Mouse (Mus musculus) megakaryocyte-erythroid progenitor cell, adult 5-6 weeks (primary cell): ENCODE results near the gene Fam222a. TPM values are rescaled to one million over a fixed set of nuclear protein-coding genes. Genes with fewer than 3 reads are reported as not detected.

ENCODE experiments used
- ATAC-seq: replicated peaks from 2 replicates; pipeline ENCODE4 v1.8.0; 2016; ENCODE audit warnings: mild to moderate bottlenecking, inconsistent platforms; ENCODE audit not compliant: severe bottlenecking, poor library complexity, low FRiP score, low TSS enrichment
- total RNA-seq, 2 experiments: library from RNA; stranded (forward) in 1 of 2; stranded (reverse) in 1 of 2; fragments of 200-1000, 215-1000 nt in 1 of 2; fragments of >200 nt in 1 of 2; fragmentation: Nextera tagmentation in 1 of 2; gene quantifications; 2 replicates each; pipeline ENCODE4 v1.2.3; 2014 to 2017

Fam222a gene
- total RNA-seq (2014; fragmentation: Nextera tagmentation) (1.2 TPM in 1 of 2 replicates, not detected in the other), total RNA-seq (2017) (0.08 TPM in 1 of 2 replicates, not detected in the other)

DNA sequence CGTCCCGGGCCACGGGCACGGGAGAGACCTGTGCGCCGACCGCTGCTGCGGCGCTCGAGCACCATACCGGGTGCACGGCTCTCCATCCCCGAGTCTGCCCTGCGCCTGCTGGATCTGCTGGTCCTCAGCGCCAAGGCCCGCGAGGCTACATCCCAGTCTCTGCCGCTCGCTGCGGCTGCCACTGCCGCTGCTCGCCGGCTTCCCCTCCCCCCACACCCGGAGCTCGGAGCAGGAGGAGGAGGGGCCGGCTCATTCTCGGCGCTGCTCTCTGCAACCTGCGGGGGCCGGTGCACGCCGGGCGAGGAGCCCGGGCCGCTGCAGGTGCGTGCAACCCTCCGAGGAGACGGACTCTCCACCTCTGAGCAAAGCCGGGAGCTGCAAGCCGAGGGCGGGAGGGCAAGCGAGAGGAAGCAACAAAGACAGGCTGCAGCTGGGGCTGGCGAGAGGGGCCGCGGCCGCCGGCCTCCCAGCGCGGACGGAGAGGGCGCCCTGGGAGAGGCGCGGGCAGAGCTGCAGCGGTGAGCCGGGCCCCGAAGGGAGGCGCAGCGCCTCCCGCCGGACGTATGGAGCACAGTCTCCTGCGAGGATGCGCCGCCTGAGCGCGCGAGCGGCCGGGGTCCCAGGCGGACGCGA, at the start of gene Fam222a:
Gene Fam222a (plus strand): TSS at position 452 of the 633 bp plus-strand sequence.
- ATAC-seq, result no peak

DNA sequence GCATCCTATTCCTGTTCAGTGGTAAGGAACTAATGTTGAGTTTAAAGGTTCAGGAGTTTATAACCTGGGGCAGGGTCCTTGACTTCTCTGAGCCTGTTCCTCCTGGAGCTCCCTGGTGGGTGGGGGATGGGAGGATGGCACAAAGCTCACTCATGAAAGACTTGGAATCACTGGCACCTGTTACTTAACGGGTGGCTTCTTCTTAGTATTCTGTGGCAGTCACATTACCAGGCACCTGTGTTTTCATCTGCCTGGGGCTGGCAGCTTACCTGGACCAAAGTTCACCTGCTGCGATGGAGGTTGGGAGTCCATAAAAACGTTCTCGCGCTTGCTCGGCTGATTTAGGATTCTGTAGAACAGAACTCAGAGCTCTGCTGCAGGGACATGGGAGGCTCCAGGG, 39.5 kb upstream of the Fam222a start:
- ATAC-seq, result no peak

DNA sequence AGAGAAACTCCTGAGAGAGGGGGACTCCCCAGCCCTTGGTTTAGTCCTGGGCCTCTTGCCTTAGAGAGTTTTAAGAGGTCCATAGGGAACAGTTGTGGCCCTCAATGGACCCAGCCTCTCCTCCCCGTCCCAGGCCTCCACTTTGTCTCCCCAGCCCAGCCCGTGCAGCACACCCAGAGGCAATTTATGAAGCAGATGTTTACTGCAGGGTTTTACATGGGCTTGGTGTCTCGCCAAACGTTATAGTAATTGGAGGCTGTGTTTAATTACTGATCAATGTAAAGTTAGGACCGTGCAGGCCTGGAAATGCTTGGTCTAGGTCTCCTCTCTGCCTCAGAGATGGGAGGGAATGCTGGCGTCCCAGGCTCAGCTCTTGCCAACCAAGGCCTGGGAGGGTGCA, 37.5 kb upstream of the Fam222a start:
- ATAC-seq, result no peak

DNA sequence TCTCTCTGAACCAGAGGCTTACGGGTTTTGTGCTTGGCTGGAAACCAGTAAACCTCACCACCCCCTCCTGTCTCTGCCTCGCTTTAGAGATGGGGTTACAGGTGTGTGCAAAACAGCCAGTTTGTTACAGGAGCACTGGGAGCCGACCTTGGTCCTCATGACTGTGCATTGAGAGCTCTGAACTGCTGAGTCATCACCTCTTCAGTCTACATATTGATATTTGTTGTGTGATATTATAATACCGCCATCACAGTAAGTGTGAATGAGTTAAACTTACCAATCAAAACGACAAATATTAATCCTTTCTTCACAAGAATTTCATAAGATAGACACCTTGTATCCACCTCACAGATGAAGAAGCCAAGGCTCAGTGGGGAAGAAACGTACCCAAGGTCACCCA, 35.8 kb upstream of the Fam222a start:
- ATAC-seq, result no peak

DNA sequence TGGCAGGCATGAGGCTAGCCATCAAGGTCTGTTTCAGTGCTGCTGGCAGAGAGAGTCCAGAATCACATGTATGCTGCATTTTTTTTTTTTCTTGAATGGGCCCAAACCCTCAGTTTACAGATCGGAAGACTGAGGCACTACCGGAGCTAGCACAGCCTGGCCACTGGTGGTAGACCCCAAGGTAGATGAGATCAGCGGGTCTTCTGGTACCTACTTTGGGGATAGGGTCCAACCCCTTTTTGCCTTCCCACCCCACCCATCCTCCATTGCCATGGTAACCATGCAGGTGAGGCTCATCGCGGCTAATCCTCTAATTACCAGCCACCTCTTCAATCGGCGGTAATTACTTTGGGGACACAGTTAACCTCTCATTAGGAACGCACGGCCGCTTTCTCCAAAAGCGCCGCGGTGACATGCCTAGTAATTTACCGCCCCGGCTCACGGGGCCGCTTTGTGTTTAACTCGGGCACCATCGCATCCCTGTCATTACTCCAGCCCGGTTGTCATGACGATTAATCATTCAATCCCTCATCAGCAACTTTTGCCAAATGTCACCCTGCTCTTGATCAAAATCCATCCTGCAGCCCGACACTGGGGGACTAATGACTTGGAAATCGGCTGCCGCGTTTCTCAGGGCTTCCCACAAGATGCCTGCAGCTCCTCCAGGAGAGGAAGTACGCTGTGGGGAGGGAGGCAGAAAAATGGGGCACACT, 30.4 kb upstream of the Fam222a start:
- no peak for ATAC-seq

DNA sequence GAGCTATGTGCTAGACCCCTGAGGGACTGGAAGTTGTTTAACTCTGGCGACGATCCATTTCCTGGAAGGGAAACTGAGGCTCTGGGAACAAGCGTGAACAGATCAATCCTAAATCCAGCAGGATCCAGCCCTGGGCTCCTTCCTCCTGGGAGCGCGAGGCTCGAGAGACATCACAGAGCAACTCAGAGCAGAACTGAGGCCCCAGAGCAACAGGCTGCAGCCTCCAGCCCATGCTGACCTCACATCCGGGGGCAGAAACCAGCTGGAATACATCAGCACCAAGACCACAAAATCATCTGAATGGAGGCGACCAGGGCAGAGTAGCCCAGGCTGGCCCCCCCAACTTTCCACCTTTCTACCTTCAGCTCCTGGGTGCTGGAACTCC, 29.8 kb upstream of the Fam222a start:
- ATAC-seq, result no peak

DNA sequence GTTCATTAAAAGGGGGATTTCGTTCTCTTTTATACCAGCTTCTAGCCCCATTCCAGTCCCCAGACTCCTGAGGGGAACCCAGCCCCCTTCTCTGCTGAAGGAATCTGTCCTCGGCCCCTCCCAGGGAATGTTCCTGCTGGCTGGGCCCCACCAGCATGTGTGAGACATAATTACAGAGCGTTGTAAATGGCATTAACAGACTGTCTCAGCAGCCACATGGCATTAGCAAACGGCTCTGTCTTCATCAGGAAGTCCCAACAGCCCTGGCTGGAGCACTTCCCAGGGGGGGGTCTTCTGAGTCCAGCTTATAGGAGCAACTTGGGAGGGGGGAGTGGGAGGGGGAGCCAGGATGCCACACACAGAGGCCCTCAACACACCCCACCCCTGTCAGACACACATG, 29.1 kb upstream of the Fam222a start:
- ATAC-seq, result no peak

DNA sequence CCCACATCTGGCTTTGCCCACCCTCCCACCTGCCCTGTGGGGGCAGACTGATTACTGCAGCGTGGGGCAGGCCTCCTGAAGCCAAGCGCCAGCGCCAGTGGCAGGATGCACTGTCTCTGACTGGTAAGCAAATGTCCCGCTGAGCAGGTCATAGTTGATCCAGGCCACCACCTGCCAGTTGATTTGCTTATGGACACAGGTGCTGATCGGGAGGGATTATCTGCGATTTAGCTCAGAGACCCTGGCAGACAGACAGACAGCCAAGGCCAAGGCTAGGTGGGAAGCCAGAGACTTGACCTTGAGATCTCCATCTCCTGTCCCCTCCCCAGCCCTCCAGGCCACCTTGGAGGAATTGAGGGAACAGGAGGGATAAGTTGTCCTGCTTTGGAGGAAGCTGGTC, 28.1 kb upstream of the Fam222a start:
- no peak for ATAC-seq

DNA sequence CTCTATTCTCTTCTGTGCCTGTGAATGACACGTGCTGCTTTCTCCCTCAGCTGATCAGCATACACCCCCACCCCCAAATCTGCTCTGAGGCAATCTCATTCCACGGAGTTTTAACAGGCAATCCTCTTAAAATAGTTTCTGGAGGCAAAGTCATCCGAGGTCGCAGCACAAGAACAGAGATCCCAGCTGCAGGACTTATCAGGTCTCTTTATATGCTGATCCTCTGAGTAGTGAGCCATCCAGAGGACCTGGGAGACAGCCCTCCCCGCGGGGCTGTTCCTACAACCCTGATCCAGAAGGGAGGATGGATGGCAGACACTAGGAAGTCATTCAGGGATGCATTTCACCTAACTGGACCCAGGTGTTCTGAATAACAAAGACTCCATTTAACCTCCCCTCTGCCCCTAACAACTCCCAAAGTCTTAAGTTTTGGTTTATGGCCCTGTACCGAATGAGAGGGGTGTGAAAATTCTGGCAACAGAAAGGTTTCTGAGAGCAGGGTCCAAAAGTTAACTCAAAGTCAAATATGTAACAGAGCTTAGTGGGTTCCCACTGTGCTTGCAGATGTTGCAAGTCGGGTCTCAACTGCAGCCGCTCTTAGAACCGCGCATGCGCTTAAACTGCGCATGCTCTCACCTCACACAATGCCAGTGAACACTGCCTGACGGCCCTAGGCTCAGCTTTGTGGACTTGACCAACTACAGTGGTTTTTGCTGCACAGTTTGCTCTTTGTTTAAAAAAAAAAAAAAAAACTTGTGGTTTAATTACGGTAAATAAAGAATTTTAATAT, 26.0 kb upstream of the Fam222a start:
- no peak for ATAC-seq

DNA sequence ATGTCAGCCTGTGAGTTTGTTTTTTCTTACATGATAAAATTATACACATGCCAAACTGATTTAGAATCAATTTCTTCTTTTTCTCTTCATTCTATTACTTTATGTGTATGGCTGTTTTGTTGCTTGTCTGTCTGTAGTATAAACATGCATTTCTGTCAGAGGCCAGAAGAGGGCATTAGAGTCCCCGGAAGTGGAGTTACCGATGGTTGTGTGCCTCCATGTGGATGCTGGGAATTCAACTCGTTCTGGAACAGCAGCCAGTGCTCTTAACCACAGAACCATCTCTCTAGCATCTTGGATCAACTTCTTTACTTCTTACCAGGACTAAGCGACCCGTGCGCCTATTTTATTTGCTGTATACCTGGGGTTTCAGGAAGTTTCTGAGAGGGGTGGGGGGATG, 24.2 kb upstream of the Fam222a start:
- ATAC-seq, result no peak

DNA sequence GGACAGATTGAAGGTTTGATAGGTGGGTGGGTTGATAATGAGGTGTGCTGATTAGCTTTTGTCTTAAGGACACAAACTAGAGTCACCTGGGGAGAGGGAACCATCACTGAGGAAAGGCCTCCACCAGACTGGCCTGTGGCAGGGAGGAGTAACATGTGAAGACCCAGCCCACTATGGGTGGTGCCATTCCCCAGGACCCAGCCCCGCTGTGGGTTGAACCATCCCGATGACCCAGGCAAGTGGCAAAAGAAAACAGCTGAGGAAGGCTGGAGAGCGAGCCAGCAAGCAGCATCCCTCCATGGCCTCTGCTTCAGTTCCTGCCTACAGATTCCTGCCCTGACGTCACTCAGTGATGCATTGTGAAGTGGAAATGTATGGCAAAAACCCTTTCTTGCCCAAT, 23.6 kb upstream of the Fam222a start:
- ATAC-seq, result no peak

DNA sequence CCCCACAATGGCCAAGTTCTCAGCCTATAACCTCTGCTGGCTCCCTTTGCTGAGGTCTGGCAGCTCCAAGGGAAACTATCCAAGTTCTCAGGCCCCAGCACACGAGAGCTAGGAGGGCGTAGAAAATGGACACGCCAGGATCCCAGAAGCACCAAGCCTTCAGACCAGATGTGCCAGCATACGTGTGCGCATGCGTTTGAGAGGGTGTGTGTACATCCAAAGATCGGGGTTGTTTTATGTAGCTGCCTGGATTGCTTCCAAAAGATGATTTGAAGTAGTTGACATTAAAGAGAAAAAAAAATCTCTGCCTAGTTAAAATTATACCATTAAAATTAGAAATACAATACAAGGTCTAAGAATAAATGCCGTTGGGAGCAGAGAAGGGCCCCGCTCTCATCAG, 22.7 kb upstream of the Fam222a start:
- no peak for ATAC-seq

DNA sequence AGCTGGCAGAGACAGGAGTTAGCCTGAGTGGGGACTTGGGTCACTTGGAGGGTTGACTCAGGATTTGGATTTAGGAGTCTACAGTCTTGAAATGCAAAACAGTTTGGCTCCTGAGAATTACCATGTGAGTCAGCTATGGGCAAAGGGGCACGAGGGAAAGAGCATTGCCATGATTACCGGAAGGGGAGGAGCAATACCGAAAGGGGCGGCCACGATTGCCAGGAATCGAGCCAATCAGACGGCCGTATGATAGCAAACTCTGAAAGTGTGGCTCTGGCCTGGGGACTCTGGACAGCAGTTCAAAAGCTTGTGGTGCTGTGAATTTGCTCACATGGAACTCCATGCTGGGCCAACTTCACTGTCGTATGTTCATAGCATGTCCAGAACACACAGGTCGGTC, 18.8 kb upstream of the Fam222a start:
- no peak for ATAC-seq

DNA sequence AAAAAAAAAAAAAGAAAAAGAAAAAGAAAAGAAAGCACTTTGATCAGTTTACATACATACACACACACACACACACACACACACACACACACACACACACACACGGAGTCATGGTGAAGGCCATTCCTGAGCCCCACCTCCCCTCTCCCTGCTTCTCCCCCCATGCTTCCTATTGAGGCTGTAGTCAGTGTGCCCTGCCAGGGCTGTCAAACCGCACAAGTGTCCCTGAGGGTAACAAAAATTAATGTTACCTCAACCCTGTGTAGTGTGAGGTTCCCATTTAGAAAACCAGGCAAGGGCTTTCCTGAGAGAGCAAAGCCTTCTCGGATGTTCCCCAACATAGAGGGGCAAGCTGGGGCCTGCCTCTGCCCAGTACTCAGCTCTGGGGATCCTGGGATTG, 18.0 kb upstream of the Fam222a start:
- no peak for ATAC-seq

DNA sequence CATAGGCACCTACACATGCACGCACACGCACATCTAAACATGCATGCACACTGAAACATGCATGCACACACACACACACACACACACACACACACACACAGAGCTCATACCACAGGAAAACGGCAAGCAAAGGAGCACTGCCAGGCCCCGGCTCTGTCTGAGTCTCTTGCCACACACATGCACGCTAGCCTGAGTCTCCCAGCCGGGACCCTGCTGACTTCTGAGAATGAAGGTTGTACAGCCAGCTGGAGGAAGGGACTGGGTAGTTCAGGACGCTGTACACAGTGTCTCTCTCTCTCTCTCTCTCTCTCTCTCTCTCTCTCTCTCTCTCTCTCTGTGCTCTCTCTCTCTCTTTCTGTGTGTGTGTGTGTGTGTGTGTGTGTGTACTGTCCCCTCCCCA, 17.4 kb upstream of the Fam222a start:
- ATAC-seq, result no peak

DNA sequence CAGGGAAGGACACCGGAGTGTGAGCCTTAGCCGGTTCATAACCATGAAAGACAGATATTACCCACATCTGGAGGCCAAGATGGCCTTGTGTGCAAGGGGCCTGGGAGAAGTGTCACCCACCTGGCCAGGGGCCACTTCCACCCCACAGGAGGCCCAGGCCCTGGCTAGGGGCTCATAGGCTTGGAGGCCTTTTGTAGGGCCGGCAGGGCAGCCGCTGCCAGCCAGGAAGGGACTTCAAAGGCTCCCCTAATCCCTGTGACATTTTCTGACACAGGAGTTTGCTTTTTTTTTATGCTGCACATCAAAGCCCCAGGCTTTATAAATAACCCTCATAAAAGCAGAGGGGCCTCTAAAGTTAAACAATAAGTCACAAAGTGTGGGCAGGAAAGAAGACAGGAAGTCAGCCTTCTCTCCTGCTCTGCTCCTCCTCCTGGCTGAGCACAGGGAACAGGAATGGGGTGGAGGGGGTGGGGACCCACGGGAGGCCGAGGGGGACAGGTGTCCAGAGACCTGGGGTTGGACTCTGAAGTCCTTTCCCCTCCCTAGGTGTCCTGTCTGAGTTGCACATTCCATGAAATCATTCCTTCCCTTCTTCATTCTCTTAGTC, 16.8 kb upstream of the Fam222a start:
- ATAC-seq, result no peak

DNA sequence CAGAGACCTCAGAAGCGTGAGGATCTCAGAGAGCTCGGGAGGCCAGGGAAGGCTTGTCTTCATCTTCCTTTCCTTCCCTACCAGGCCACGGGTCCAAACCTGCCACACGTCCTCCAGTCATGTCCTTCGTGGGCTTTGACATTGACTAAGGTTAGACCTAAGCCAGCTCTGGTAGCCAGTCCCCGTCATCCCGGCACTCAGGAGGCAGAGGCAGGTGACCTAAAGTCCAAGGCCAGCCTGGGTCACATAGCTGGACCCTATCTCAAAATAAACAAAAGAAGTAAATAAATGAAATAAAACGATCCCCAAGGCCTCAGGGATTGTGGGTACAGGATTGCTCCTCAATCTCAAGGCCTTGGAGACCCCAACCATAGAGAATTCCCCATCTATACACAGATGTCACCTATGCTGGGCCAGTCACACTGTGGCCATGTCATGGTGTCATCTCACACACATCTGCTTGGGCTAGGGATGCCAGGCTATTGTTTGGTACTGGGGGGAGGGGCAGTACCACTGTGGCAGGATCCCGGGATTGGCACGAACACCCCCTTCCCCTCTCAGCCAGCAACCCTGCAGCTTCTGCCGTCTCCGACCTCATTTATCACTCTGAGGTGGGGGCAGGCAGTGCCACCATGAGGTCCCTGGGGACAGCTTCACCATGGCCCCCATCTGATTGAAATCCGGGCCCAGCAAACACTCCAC, 15.2 kb upstream of the Fam222a start:
- ATAC-seq, result no peak

DNA sequence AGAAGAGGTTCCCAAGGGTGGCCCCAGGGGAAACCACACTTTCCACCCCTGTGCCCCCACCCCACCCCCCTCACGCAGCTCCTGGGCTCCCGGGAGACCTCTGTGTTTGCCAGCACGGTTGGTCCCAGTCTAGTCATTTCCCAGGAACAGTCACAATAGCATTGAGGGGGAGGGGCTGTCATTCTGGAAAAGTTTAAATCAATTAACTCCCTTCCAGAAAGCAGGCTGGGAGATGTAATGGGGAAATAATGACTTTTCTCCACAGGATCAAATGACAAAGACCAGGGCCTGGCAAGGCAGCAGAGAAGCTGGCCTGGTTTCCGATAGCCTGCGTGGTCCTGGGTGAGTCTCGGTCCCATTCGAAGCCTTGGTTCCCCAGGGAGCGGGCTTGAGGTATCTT, 14.1 kb upstream of the Fam222a start:
- ATAC-seq, result no peak

DNA sequence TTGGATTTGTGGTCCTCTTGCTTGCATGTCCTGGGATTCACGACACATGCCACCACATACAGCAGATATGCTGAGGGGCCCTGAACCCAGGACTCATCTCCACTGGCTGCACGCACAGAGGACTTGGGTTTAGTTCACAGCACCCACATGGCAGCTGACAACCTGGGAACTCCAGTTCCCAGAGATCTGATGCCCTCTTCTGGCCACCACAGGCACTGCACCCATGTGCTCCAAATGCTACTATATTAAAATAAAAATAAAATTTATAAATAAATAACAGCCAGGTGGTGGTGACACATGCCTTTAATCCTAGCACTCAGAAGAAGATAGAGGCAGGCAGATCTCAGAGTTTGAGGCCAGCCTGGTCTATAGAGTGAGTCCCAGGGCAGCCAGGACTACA, 12.4 kb upstream of the Fam222a start:
- ATAC-seq, result no peak

DNA sequence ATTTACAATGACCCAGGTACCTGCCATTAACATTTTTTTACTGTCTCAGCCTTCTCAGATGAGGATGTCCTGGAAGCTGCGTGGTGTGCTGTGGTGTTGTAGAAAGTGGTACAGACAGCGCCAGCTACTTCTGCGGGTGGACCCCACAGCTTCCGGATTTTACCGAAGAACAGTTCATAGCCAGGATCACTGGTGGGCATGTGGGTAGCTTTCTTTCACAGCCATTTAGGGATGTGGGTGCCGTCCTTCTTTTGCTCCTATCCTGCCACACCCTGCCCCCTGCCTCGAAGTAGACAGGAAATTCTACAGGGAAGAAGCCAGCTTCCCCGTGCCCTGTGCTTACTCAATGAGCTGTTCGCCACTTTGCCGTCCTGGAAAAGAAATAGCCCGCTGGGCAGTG, 11.7 kb upstream of the Fam222a start:
- ATAC-seq, result no peak
